Mouse (Mus musculus) layer of hippocampus, adult 9-10 months (tissue): ENCODE data around the gene Dennd4b.
"Not testable (repeated sequence)": the region's sequence is repeated elsewhere in the genome, so short reads cannot be mapped to it uniquely, and the experiment has no call there.

Experiments used
- DNase-seq: peaks from one replicate; pipeline ENCODE4 v3.0.0; 2022; ENCODE audit warnings: low spot score

Dennd4b gene

GRCm38 (mm10) chr3:90253174-90253573, 11.8 kb upstream of the Dennd4b start:
- DNase-seq, result not testable (repeated sequence)

- DNase-seq, result peak; percentile 91
These were observed 11.1 kb upstream of the Dennd4b start, which contains the start of gene Crtc2 for GRCm38 (mm10) chr3:90253653-90254418. Gene Crtc2, plus strand, starts transcription at chr3:90254163.

GRCm38 (mm10) chr3:90254419-90255193, 10.4 kb upstream of the Dennd4b start:
- DNase-seq, result no peak

GRCm38 (mm10) chr3:90255194-90255565, 9.8 kb upstream of the Dennd4b start:
- no peak for DNase-seq

GRCm38 (mm10) chr3:90255784-90256353, 9.1 kb upstream of the Dennd4b start:
- no peak for DNase-seq

- no peak for DNase-seq
These were observed 8.1 kb upstream of the Dennd4b start for GRCm38 (mm10) chr3:90256731-90257530.

GRCm38 (mm10) chr3:90258521-90258920, 6.5 kb upstream of the Dennd4b start:
- no peak for DNase-seq

- no peak for DNase-seq
These were observed 1.7 kb upstream of the Dennd4b start for GRCm38 (mm10) chr3:90263121-90263771.

- no peak for DNase-seq
These were observed 325 bp upstream of the Dennd4b start for GRCm38 (mm10) chr3:90264687-90265033.

- DNase-seq, result no peak
These were observed 1.2 kb downstream of the Dennd4b start for GRCm38 (mm10) chr3:90265932-90266741.

GRCm38 (mm10) chr3:90266901-90267775, 2.2 kb downstream of the Dennd4b start:
- no peak for DNase-seq

GRCm38 (mm10) chr3:90268190-90268589, 3.2 kb downstream of the Dennd4b start:
- no peak for DNase-seq

GRCm38 (mm10) chr3:90268971-90269370, 4.0 kb downstream of the Dennd4b start:
- DNase-seq, result no peak

GRCm38 (mm10) chr3:90270784-90271183, 5.8 kb downstream of the Dennd4b start:
- DNase-seq, result no peak

GRCm38 (mm10) chr3:90272170-90272569, 7.2 kb downstream of the Dennd4b start:
- DNase-seq, result no peak

- DNase-seq, result no peak
These were observed 8.9 kb downstream of the Dennd4b start for GRCm38 (mm10) chr3:90273855-90274254.

GRCm38 (mm10) chr3:90275286-90275685, 10.3 kb downstream of the Dennd4b start:
- no peak for DNase-seq

- no peak for DNase-seq
These were observed 11.9 kb downstream of the Dennd4b start for GRCm38 (mm10) chr3:90276858-90277257.

GRCm38 (mm10) chr3:90277793-90278192, 12.8 kb downstream of the Dennd4b start:
- DNase-seq, result no peak

- no peak for DNase-seq
These were observed 13.2 kb downstream of the Dennd4b start for GRCm38 (mm10) chr3:90278211-90278610.
